Mouse (Mus musculus): ENCODE results near the gene Zdhhc8.

- TF ChIP-seq CTCF (IDR thresholded peaks at IDR 0.05; ENCODE audit: extremely low read depth, insufficient read depth, low read length) (no peak), POLR2A (IDR thresholded peaks at IDR 0.05; ENCODE audit: extremely low read depth, insufficient read depth, low read length) (peak; percentile 52; the same call in 1 of the 2 replicates)
Observed at GRCm38 (mm10) chr16:18195068-18195467, 39.9 kb downstream of the Zdhhc8 start.

All from cortical plate, adult 2 months (tissue).